Mouse (Mus musculus) liver, adult (tissue): ENCODE data around the gene Sec63.

Experiments
- GATA4 ChIP-seq: IDR thresholded peaks from 2 replicates; pipeline ENCODE4 v1.6.1; 2014; ENCODE audit warnings: mild to moderate bottlenecking, low read length; ENCODE audit not compliant: insufficient replicate concordance

Sec63 gene

DNA sequence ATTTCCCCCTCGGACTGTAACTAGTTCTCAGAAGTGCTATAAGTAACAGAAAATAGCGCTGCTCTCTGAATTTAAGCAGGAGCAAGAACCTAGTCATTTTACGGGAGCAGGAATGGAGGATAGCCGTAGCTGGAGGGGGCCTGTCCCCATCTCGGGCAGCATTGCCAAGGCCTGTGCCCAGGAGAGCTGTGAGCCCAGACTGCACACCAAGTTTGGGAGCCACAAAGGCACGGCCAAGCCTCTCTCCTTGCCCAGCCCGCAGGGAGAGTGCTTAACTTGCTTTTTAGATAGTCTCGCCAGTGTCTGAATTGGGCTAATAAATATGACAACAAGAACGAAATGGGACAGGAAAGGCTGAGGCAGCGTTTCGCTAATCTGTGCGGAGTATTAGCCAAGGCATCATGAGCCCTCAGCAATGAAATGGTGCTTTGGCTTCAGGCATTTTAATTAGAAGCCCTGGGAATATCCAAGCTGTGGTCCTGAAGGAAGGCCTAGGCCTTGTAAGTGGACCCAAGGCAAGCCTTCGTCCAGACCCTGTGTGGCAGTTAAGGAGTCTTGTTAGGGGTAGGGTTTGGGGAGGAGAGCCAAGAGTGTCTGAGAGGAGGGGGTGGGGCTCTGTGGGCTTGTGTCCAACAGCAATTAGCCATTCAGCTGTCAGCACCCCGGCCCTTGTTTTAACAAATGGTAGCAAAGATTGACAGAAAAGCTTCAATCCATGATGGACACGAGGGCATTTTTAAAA lies 111.1 kb downstream of the Sec63 start:
- TF ChIP-seq GATA4: no peak

DNA sequence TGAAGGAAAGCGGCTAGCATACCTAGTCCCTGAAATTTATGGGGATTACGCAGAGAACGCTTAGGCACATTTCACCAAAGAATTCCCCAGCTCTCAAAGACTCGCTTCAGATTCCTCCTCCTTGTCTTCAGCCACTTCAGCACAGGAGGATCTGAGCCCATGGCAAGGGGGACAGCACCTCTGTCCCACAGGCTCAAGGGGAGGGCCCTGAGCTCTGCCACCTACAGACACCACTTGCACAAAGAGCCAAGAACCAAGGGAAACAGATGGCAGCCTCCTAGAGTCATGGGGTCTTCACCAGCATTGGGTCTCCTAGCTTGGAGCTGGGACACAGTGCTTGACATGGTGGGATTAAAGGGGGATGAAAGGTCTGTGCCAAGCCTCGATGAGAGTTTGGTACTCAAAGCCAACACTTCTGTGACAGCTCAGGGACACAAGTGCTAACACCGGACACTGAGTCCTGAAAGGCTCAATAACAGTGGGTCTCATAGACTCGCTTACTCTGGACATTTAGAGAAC lies 111.8 kb downstream of the Sec63 start:
- no peak for TF ChIP-seq GATA4

DNA sequence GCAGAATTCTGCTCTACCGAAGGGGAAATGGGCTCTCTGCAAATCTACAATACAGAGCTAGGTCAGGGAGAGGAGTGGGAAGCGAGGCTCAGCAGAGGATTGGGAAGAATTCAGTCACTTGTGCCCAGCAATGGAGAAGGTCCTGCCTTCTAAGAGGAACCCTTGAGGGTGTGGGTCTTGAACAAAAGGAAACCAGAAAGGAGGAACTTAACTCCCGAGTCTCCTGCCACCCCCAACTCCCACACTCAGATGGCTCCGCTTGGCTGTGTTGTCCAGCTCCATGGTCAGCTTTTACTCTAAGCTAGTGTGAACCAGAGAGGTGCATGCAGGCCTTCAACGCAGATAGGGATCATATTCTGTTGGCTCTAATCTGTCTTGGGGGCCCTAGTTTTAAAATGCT lies 114.9 kb downstream of the Sec63 start:
- TF ChIP-seq GATA4: no peak

DNA sequence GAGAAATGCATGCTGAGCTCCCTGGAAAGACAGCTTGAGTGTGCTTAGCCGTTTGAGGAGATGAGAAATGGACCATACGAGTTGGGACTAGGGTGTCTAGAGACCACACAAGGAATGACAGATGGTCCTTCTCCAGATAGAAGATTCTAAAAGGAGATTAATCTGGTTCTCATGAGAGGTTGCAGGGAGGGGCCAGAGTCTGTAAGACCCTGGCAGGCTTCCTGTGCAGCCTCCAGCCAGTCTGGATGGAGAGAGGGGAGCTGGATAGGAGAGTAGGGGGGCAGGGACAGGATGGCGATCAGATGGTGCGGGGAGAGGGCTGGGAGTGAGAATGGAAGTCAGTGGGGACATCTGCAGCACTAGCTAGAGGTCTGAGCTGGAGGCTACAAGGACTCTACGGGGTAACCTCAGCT lies 118.0 kb downstream of the Sec63 start:
- no peak for TF ChIP-seq GATA4

DNA sequence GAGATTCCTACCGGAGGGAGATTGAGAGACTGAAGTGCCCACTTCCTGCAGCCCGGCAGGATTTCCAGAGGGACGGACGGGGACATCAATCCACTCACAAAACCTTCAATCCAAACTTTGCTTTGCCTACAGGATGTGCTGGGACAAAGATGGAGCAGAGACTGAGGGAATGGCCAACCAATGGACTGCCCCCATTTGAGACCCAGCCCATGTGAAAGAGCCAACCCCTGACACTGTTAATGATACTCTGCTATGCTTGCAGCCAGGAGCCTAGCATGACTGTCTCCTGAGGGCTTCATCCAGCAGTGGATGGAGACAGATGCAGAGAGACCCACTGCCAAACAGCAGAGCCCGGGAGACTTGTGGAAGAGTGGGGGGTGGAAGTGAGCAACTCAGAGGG lies 118.4 kb downstream of the Sec63 start:
- no peak for TF ChIP-seq GATA4
